In the genomic region with DNA sequence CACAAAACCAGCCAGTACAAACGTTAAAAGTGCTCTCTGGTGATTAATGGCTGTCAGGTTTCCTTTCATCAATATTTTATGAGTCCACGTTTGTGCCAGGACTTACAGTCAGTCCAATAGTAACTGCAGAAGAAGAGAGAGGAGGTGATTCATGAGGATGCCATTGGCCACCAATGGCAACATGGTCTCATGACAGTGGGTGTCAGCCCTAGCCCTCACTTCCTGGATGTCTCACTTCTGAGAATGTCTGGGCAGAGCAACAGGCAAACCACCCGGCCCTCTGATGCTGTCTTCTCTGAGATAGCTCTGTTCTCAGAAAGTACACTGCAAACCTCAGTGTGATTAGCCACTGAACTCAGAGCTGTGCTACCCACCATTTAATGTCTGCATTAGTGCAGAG, we compare ENCODE assay signal across 12 mouse cellular contexts.
"Had no signal": no experiment of that assay in that cellular context is flagged by ENCODE, and none has a peak within 500 bp of the region (broad histone marks: within the 10 kb centered on the region; RNA-seq: fewer than 3 reads in every experiment).

No protein-coding gene starts in this region.

- H3K27me3 ChIP-seq: limb, embryonic 15.5 days; liver, embryonic 12.5 days; neural tube, embryonic 15.5 days had no signal

- ATAC-seq: liver, embryonic 12.5 days had no signal

- H3K4me3 ChIP-seq: limb, embryonic 15.5 days; liver, embryonic 12.5 days; midbrain, embryonic 10.5 days; myocyte; neural tube, embryonic 15.5 days had no signal

- H3K9ac ChIP-seq: limb, embryonic 15.5 days; liver, embryonic 12.5 days; lung, embryonic 14.5 days; neural tube, embryonic 15.5 days had no signal

- H3K27ac ChIP-seq: limb, embryonic 15.5 days; liver, embryonic 12.5 days; midbrain, embryonic 10.5 days; neural tube, embryonic 15.5 days had no signal

- H3K36me3 ChIP-seq: limb, embryonic 15.5 days; liver, embryonic 12.5 days; midbrain, embryonic 10.5 days; neural tube, embryonic 15.5 days had no signal

- H3K4me1 ChIP-seq: liver, embryonic 12.5 days; midbrain, embryonic 10.5 days had no signal

- DNase-seq: kidney, postnatal 25 days; layer of hippocampus, adult 9-11 months; layer of hippocampus, postnatal 36 days; lung, embryonic 14.5 days; lung, postnatal 10 days; lung, postnatal 4 days; right cerebral cortex, postnatal 14 days had no signal
